ENCODE assay signal across 8 mouse cellular contexts in genomic region chr4:126103057-126103581, GRCm38 (mm10). TPM values are rescaled to one million over a fixed set of nuclear protein-coding genes. Genes with fewer than 3 reads are reported as not detected.
DNase-seq lines count a peak whose midpoint lies in the region; ATAC-seq and TF ChIP-seq lines count a peak whose summit lies in the region.

No protein-coding gene starts in this region.

- H3K36me3 ChIP-seq in E14TG2a.4 (ENCODE audit: insufficient read depth, low read length) = peaks cover 40% of the 10 kb centered on the region
- peaks cover 13% of the 10 kb centered on the region; the same call in 1 of the 2 replicates for H3K36me3 ChIP-seq in forebrain, embryonic 13.5 days (ENCODE audit: poor library complexity, severe bottlenecking)
- H3K36me3 ChIP-seq in liver, postnatal 0 days (replicated peaks; ENCODE audit: insufficient read depth, low read length) = no peaks in the 10 kb centered on the region
- H3K36me3 ChIP-seq in neural tube, embryonic 13.5 days = peaks cover 5% of the 10 kb centered on the region; the same call in 1 of the 2 replicates

- peak overlapping the region; percentile 88 for H3K27ac ChIP-seq in forebrain, embryonic 13.5 days
- H3K27ac ChIP-seq in liver, postnatal 0 days (ENCODE audit: low read depth) = peak overlapping the region; percentile 94
- peak overlapping the region; percentile 91 for H3K27ac ChIP-seq in neural tube, embryonic 13.5 days (replicated peaks)

- peaks cover 3% of the 10 kb centered on the region; the same call in 1 of the 2 replicates for H3K27me3 ChIP-seq in E14TG2a.4 (ENCODE audit: insufficient read depth, low read length)
- H3K27me3 ChIP-seq in forebrain, embryonic 13.5 days = no peaks in the 10 kb centered on the region
- no peaks in the 10 kb centered on the region for H3K27me3 ChIP-seq in liver, postnatal 0 days (ENCODE audit: insufficient read depth, low read length)
- no peaks in the 10 kb centered on the region for H3K27me3 ChIP-seq in neural tube, embryonic 13.5 days

- intact Hi-C loops in heart, postnatal 10 days (cut with DNase I) = no loop called here

- peaks cover 89% of the 10 kb centered on the region for H3K4me1 ChIP-seq in E14TG2a.4 (replicated peaks; ENCODE audit: low read depth, low read length)
- peaks cover 54% of the 10 kb centered on the region for H3K4me1 ChIP-seq in forebrain, embryonic 13.5 days
- peaks cover 52% of the 10 kb centered on the region for H3K4me1 ChIP-seq in liver, postnatal 0 days (ENCODE audit: insufficient read depth)
- peaks cover 48% of the 10 kb centered on the region for H3K4me1 ChIP-seq in neural tube, embryonic 13.5 days (replicated peaks)

- H3K9ac ChIP-seq in forebrain, embryonic 13.5 days = peak overlapping the region; percentile 60
- peak overlapping the region; percentile 39 for H3K9ac ChIP-seq in liver, postnatal 0 days (replicated peaks)
- H3K9ac ChIP-seq in neural tube, embryonic 13.5 days = peak overlapping the region; percentile 62

- H3K4me2 ChIP-seq in forebrain, embryonic 13.5 days = peak overlapping the region; percentile 97
- H3K4me2 ChIP-seq in liver, postnatal 0 days (ENCODE audit: low read depth, low read length) = peak overlapping the region; percentile 99
- H3K4me2 ChIP-seq in neural tube, embryonic 13.5 days = peak overlapping the region; percentile 98

- ATAC-seq in cerebellum, adult (ENCODE audit: insufficient number of reproducible peaks, low FRiP score, low TSS enrichment) = peak; percentile 48; the same call in 1 of the 2 replicates
- ATAC-seq in forebrain, embryonic 13.5 days = peak; percentile 25
- ATAC-seq in liver, postnatal 0 days = peak; percentile 84
- peak; percentile 62 for ATAC-seq in neural tube, embryonic 13.5 days (ENCODE audit: low read depth)

- no peaks in the 10 kb centered on the region for H3K9me3 ChIP-seq in E14TG2a.4 (ENCODE audit: low read length)
- no peaks in the 10 kb centered on the region for H3K9me3 ChIP-seq in forebrain, embryonic 13.5 days (replicated peaks)
- no peaks in the 10 kb centered on the region for H3K9me3 ChIP-seq in liver, postnatal 0 days (ENCODE audit: low read length)
- no peaks in the 10 kb centered on the region for H3K9me3 ChIP-seq in neural tube, embryonic 13.5 days

- peak; percentile 94 for DNase-seq in heart, postnatal 10 days
- DNase-seq in large intestine, adult 2 months (ENCODE audit: low read depth, low spot score) = peak; percentile 86
- peak; percentile 90 for DNase-seq in liver, postnatal 0 days
- DNase-seq in telencephalon, adult 2 months (ENCODE audit: low read depth, low spot score) = peak; percentile 89

- peak overlapping the region; percentile 98 for H3K4me3 ChIP-seq in E14TG2a.4 (replicated peaks; ENCODE audit: low read length)
- H3K4me3 ChIP-seq in forebrain, embryonic 13.5 days = peak overlapping the region; percentile 93
- H3K4me3 ChIP-seq in liver, postnatal 0 days (ENCODE audit: low read depth, low read length) = peak overlapping the region; percentile 90
- peak overlapping the region; percentile 92 for H3K4me3 ChIP-seq in neural tube, embryonic 13.5 days

- peak; percentile 82 for TF ChIP-seq EP300 in liver, postnatal 0 days (IDR thresholded peaks at IDR 0.05; ENCODE audit: low read depth)

- WGBS in forebrain, embryonic 13.5 days = under 1% methylated on average over 15 of the region's 15 CpGs
- WGBS in large intestine, adult 2 months = under 1% methylated on average over 15 of the region's 15 CpGs
- 1% methylated on average over 15 of the region's 15 CpGs for WGBS in liver, postnatal 0 days (ENCODE audit: insufficient replicate concordance)
- under 1% methylated on average over 15 of the region's 15 CpGs for WGBS in neural tube, embryonic 13.5 days

- TF ChIP-seq CTCF in E14TG2a.4 (conservative IDR thresholded peaks at IDR 0.05; ENCODE audit: low read length) = no peak
- TF ChIP-seq CTCF in liver, postnatal 0 days (IDR thresholded peaks at IDR 0.05; ENCODE audit: low read depth) = no peak

RNA-seq across cellular contexts. Expression of gene Stk40, which starts 0.6 kb away (rescaled TPM):
- 34.2 and 36.1 TPM in 2 replicates for polyA plus RNA-seq in forebrain, embryonic 13.5 days (2015; fragmentation: Nextera tagmentation; extraction: Ambion mirVana)
- total RNA-seq in heart, postnatal 10 days (2021) = 10 to 100 TPM; 22.8 to 32.7 TPM
- 24.4 and 24.6 TPM in 2 replicates for polyA plus RNA-seq in large intestine, adult 2 months (2012; rRNA removed)
- 11.3 and 12.1 TPM in 2 replicates for polyA plus RNA-seq in liver, postnatal 0 days (2015; fragmentation: Nextera tagmentation; extraction: Ambion mirVana)
- 33.9 and 37.7 TPM in 2 replicates for polyA plus RNA-seq in neural tube, embryonic 13.5 days (2015; fragmentation: Nextera tagmentation; extraction: Ambion mirVana)

RNA-seq across cellular contexts. Expression of gene Lsm10, which starts 6.7 kb away (rescaled TPM):
- 55.9 and 56.0 TPM in 2 replicates for polyA plus RNA-seq in forebrain, embryonic 13.5 days (2015; fragmentation: Nextera tagmentation; extraction: Ambion mirVana)
- total RNA-seq in heart, postnatal 10 days (2021) = 10 to 100 TPM; 11.0 to 14.3 TPM
- polyA plus RNA-seq in large intestine, adult 2 months (2012; rRNA removed) = 30.7 and 31.3 TPM in 2 replicates
- 24.7 and 27.7 TPM in 2 replicates for polyA plus RNA-seq in liver, postnatal 0 days (2015; fragmentation: Nextera tagmentation; extraction: Ambion mirVana)
- polyA plus RNA-seq in neural tube, embryonic 13.5 days (2015; fragmentation: Nextera tagmentation; extraction: Ambion mirVana) = 47.7 and 54.3 TPM in 2 replicates

RNA-seq across cellular contexts. Expression of gene Eva1b, which starts 44.4 kb away (rescaled TPM):
- polyA plus RNA-seq in forebrain, embryonic 13.5 days (2015; fragmentation: Nextera tagmentation; extraction: Ambion mirVana) = 7.9 and 8.1 TPM in 2 replicates
- 10 to 100 TPM; 36.3 to 37.0 TPM for total RNA-seq in heart, postnatal 10 days (2021)
- 21.2 and 24.3 TPM in 2 replicates for polyA plus RNA-seq in large intestine, adult 2 months (2012; rRNA removed)
- polyA plus RNA-seq in liver, postnatal 0 days (2015; fragmentation: Nextera tagmentation; extraction: Ambion mirVana) = 17.1 and 17.7 TPM in 2 replicates
- polyA plus RNA-seq in neural tube, embryonic 13.5 days (2015; fragmentation: Nextera tagmentation; extraction: Ambion mirVana) = 15.3 and 19.8 TPM in 2 replicates

RNA-seq across cellular contexts. Expression of gene Oscp1, which starts 44.8 kb away (rescaled TPM):
- 27.8 and 37.7 TPM in 2 replicates for polyA plus RNA-seq in forebrain, embryonic 13.5 days (2015; fragmentation: Nextera tagmentation; extraction: Ambion mirVana)
- 1 to 10 TPM; 3.5 to 4.1 TPM for total RNA-seq in heart, postnatal 10 days (2021)
- 1.1 TPM in 2 replicates for polyA plus RNA-seq in large intestine, adult 2 months (2012; rRNA removed)
- 0.90 and 1.5 TPM in 2 replicates for polyA plus RNA-seq in liver, postnatal 0 days (2015; fragmentation: Nextera tagmentation; extraction: Ambion mirVana)
- 30.1 and 30.2 TPM in 2 replicates for polyA plus RNA-seq in neural tube, embryonic 13.5 days (2015; fragmentation: Nextera tagmentation; extraction: Ambion mirVana)

RNA-seq across cellular contexts. Expression of gene Mrps15, which starts 56.4 kb away (rescaled TPM):
- polyA plus RNA-seq in forebrain, embryonic 13.5 days (2015; fragmentation: Nextera tagmentation; extraction: Ambion mirVana) = 122 and 125 TPM in 2 replicates
- total RNA-seq in heart, postnatal 10 days (2021) = 10 to 100 TPM; 64.2 to 64.3 TPM
- 35.8 and 48.3 TPM in 2 replicates for polyA plus RNA-seq in large intestine, adult 2 months (2012; rRNA removed)
- polyA plus RNA-seq in liver, postnatal 0 days (2015; fragmentation: Nextera tagmentation; extraction: Ambion mirVana) = 57.2 and 58.1 TPM in 2 replicates
- polyA plus RNA-seq in neural tube, embryonic 13.5 days (2015; fragmentation: Nextera tagmentation; extraction: Ambion mirVana) = 134 and 140 TPM in 2 replicates

Comparison
In these comparisons a context has a peak if more than half of its experiments do, and no peak if none do; other contexts are left out.
1. Peak in every context shown above with its lines: DNase-seq, ATAC-seq, H3K4me3 ChIP-seq and H3K27ac ChIP-seq.
2. ATAC-seq: peak in every context shown above with its lines; median percentile 84 in liver, postnatal 0 days; 62 in neural tube, embryonic 13.5 days; 48 in cerebellum, adult; 25 in forebrain, embryonic 13.5 days.